Mouse (Mus musculus) adrenal gland, postnatal 4 days (tissue): ENCODE results near the gene Ucn2. TPM values are rescaled to one million over a fixed set of nuclear protein-coding genes. Genes with fewer than 3 reads are reported as not detected.

Experiments
- DNase-seq, 2 experiments: peaks; one replicate each; pipeline ENCODE4 v3.0.0; 2021 to 2022; ENCODE audit warnings: low spot score in 2 of 2, mixed read lengths in 2 of 2
- long read RNA-seq, 2 experiments: library from polyadenylated mRNA; stranded (forward); transcript quantifications; one replicate each; pipeline ENCODE4 v2.0.0; 2021
- total RNA-seq, 2 experiments: library from RNA; stranded (reverse); gene quantifications; 2 replicates each; pipeline ENCODE4 v1.2.3; 2021

The Ucn2 gene
- total RNA-seq: 1 to 10 TPM in 1 of 2 experiments, under 1 TPM in 1; 0.78 to 1.6 TPM
- long read RNA-seq, experiment 1, partial matches to known transcripts: 0 of 1 reads
- long read RNA-seq, experiment 1, other reads (novel, unspliced or antisense): 0 of 1 reads
- long read RNA-seq, experiment 2: 0 reads

DNA sequence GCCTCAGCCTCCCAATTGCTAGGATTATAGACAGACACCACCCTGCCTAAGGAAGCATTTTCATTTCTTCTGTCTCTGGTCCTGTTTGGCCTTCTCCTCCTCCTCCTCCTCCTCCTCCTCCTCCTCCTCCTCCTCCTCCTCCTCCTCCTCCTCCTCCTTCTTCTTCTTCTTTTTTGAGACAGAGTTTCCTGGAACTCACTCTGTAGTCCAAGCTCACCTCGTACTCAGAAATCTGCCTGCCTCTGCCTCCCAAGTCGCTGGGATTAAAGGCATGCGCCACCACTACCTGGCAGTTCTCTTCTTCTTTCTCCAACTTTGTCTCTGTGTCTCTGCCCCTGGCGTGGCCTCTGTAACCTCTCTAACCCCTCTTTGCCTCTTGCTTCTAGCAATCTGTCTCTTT lies at the start of gene Ucn2:
Gene Ucn2, plus strand, starts transcription at position 301 of the 400 bp plus-strand sequence.
- no peak for DNase-seq

DNA sequence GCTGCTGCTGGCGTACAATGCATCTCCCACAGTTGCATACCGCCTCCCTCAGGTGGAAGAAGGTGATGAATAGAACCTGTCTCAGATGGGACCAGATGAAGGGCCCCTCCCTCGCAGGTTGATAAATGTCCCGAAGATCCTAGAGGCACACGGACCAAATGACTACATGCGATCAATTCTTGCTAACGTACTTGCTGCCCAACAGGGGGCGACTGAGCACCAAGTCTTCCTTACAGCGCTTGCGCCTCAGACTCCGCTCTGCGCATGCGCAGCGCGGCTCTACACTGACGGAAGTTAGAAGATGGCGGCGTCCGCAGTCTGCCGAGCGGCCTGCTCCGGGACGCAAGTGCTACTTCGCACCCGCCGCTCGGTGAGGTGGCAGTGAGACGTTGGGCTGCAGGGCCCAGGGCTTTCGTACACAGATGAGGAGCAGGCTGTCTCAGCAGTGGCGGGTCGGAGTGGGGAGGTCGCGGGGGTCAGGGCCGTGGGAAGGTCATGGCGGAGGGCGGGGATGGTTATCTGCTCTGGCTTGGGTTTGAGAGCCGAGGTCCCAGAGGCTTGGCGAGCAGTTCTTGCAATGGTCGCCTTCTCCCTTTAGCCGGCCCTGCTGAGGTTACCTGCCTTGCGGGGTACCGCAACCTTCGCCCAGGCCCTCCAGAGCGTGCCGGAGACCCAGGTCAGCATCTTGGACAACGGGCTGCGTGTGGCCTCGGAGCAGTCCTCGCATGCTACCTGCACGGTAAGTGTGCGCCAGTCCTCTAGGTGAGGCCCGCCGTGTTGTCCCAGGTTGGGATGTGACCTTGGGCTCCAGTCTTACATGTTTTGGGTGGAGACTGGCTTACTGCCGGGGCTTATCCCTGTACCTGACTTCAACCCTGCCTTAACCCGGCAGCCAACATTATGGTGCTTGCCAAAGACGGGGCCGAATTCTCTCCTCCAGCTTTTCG lies 49.1 kb upstream of the Ucn2 start, which contains the start of gene Uqcrc1:
Gene Uqcrc1, plus strand, starts transcription at position 216 of the 947 bp plus-strand sequence.
- DNase-seq: peak; percentile 82 to 87

DNA sequence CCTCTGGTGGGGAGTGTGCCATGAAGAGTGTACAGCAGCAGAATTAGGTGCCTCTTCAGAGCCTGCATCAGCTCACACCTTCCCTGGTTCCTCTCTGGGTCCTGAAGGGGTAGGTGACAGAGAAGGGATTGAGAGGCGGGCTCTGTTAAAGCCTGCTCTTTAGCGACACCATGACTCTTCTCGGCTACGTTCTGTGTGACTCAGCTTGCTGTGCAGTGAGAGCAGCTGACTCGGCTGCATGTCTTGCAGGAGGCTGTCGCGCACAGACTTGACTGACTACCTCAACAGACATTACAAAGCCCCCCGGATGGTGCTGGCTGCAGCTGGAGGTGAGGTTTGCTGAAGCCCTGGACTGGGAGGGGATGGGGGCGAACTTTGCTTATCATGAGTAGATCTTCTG lies 40.7 kb upstream of the Ucn2 start:
- DNase-seq: no peak

DNA sequence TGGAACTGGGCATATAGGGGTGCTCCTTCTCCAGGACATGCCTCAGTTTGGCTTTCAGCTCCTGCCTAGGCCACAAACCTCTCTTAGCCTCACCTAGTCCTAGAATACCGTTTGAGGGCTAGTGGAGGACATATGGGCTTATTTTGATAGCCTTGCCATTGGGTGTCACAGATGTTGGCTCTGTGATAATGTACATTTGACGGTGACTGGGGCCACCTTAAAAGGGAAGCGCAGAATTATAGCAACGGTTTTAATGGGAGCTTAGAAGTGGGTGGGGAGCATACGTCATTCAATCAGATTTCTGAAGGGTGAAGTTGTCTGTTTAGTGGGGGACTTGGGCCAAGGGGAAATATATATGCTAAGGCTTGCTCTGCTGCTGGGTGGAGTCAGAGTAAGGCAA lies 40.2 kb upstream of the Ucn2 start:
- no peak for DNase-seq

DNA sequence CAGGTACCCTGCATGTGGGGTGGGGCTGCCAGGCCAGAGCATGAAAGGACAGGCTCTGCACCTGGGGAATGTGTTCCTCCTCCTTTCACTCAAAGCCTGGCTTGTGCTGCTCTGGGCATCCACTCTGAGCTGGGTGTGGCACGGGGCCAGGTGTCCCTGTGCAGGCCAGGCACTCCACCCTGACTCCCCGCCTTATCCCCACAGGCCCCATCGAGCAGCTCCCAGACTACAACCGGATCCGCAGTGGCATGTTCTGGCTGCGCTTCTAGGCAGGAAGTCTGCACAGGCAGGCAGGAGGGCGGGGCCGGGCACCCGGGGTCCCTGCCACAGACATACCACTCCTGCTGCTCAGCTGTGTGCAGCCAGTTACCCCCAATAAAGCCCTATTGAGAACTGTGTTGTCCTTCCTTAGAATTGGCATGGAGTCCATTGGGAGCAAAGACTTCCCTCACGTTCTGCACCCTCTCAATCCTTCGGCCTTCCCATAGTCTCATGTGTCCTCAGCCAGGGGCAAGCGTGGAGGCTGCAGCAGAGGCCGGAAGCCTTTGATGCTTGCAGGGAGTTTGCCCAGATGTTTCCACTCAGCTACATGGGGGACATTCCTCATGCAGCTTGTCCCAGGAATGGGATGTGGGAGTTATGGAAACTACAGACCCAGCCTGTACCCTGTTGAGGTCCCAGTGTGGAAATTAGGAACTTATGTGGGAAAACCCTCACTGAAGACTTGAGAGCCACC lies 36.4 kb upstream of the Ucn2 start:
- no peak for DNase-seq

DNA sequence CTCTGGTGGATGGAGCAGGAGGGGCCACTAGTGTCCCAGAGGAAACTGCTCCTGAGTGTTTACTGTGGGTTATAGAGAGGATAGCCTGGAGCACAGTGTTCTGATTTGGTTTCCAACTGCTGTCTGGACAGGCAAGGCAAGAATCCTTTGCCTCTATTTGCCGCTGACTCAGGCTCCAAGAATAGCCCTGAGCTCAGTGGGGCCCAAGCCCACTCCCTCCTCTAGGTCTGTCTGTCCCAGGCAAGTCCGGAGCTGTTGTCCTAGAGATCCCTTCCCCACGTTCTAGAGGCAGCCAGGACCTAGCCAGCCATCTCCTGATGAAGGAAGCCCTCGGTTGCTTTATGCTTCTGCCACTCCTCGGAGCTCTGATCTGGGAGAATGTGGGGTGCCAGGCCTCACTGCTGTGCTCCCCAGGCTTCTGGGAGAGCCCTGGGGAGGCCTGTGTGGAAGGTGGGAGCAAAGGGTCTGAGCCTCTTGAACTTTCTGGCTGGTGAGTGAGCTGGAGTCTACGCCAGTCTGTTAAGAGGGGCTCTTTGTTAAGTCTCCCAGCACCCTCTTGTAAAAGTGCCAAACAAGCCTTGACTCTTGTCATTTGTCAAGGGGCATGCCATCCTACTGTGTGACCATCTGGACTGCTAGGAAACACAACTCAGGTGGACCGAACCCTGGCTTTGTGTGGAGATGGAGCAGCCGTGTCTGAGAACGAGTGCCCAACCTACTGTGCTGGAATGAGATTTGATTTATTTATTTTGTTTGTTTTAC lies 35.7 kb upstream of the Ucn2 start:
- no peak for DNase-seq

DNA sequence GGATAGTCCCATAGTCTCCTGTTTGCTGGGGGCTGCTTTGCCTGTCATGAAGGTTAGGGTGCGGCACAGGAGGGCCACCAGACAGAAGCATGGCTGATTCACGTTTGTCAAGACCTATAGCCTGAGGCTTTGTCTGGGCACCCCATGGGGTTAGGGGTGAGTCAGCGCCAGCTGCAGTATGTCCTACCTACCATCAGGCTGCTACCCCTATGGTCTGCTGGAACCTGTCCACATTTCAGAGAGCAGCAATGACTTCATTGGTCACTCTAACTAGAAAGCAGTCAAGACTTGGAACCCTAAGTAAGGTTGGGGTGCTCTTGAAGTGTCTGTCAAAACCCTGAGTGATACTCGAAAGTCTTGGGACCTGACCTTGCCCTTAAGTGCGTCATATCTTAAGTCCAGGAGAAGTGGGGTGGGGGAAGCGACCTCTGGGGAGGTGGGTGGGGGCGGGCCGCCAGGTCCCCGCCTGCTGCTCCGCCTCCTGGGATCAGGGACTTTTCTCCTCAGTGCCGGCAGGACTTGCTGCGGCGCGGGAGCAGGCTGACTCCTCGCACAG lies 32.7 kb upstream of the Ucn2 start, which contains the start of gene Col7a1:
Gene Col7a1, plus strand, starts transcription at position 506 of the 556 bp plus-strand sequence.
- DNase-seq: no peak

DNA sequence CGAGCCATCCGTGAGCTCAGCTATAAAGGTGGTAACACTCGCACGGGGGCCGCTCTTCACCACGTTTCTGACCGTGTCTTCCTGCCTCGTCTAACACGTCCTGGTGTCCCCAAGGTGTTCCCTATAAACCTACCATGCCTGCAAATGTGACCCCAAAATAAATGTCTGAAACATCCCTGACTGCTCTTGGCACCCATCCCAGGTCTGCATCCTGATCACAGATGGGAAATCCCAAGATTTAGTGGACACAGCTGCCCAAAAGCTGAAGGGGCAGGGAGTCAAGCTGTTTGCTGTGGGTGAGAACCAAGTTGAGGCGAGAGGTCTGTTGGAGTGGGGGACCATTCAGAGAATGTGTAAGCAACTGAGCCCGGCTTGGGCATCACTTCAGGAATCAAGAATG lies 30.6 kb upstream of the Ucn2 start:
- no peak for DNase-seq

DNA sequence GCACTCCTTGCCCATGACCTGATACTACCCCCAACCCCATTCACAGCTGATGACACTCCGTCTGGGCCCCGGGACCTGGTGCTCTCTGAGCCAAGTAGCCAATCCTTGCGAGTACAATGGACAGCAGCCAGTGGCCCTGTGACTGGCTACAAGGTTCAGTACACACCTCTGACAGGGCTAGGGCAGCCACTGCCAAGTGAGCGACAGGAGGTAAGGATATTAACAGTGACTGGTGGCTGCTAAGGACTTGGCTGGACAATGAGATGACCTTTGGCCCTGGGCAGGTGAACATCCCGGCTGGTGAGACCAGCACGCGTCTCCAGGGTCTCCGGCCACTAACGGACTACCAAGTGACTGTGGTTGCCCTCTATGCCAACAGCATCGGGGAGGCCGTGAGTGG lies 30.0 kb upstream of the Ucn2 start:
- DNase-seq: no peak

DNA sequence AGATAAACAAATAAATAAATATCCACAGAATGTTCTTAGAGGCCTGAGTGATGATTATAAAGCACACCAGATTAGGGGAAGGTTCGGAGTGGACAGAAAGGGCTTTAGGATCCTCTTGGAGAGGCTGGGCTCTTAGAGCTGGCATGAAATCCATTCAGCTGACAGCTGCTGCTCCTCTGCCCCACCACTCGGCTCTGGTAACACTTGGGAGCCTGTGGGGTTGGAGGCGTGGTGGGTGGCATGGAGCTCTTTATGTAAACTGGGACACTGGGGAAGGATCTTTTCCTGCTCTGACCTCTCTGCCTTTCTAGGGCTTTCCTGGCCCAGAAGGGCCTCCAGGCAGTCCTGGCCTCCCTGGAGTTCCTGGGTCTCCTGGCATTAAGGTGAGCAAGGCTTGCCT lies 22.2 kb upstream of the Ucn2 start:
- DNase-seq: no peak

DNA sequence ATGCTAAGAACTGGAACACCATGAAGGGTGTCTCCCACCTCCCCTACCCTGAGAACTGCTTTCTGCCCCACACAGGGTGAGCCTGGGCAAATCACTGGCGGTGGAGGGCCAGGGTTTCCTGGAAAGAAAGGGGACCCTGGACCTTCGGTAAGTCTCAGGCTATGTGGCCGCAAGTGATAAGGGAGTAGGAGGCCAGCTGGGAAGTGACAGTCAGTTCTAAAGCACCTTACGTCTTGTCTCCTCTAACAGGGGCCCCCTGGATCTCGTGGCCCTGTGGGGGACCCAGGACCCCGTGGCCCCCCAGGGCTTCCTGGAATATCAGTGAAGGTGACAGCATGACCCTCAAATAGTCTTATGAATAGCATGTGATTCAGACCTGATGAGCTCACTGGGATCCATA lies 21.5 kb upstream of the Ucn2 start:
- DNase-seq: no peak

DNA sequence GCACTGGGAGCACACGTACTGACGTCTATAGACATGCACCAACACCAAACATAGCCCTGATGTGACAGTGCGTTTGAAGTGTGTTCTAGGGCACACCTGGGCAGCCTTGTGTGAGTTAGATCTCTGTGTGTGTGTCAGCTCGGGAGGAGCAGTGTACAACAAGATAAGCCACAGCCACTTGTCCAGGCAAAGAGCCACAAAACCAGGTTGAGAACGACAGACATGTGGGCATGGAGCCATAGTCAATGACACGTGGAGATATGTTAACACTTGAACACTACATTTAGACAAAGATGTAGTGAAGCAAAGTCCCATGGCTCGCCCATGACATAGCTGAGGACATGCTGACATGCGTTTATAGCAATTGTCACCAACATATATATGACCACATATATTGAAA lies 15.2 kb upstream of the Ucn2 start:
- DNase-seq: no peak

DNA sequence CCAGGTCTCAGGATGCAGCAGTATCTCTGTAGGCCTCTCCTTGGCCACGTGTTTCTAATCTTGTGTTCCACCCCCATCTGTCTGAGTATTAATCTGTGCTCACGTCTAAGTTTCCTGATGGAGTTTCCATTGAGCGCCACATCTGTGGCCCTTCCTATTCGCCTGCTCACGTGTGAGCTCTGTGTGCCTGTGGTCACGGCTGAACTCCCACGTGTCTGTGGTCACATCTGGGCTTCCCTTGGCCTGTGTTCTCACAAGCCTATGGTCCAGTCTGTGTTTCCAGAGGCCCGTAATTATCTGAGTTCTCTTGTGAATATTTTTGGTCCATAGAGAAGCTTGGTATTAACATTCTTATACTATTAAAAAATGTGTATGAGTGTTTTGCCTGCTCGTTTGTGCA lies 9.3 kb upstream of the Ucn2 start:
- DNase-seq: no peak

DNA sequence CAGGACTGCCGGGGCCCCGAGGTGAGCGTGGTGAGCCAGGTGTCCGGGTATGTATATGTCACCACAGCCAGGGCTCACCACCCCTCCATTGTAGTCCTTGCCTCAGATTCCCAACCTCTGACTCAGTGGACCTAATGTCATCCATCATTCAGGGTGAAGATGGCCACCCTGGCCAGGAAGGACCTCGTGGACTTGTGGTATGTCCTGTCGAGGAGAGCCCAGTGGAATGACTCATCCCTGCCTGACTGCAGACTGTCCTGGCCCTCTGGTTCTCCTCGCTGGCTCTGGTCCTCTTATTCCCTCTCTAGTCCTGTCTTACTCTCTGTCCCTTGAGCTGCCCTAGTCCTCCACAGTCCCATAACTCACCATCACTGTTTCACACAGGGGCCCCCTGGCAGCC lies 7.8 kb upstream of the Ucn2 start:
- DNase-seq: no peak

DNA sequence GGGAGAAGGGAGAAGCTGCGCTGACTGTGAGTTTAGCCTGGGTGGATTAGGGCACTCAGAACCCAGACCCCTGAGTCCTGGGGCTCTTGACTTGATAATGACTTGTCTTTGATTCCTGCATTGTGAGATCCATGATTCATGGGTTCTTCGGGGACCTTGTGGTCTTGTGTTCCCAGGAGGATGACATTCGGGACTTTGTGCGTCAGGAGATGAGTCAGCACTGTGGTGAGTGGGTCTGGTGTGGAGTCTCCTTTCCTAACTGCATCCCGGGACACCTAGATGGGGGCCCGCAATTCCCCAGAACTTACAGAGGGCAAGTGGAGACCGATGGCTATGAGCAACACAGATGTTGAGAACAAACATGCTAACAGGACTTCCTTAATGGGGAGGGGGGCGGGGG lies 3.3 kb upstream of the Ucn2 start:
- DNase-seq: no peak

DNA sequence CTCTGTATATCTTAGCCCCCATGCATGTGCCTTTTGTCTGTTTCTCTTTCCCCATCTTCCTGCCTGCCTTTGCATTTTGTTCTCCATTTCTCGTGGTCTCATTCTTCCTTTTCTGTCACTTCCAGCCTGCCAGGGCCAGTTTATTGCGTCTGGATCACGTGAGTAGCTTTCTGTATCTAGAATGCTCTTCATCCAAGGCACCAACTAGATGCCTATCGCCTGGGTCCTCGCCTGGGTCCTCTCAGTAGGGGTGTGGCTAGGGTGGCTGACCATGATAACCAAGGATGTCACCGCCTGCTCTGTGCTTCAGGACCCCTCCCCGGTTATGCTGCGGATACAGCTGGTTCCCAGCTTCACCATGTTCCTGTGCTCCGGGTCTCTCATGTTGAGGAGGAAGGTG lies 2.6 kb upstream of the Ucn2 start:
- DNase-seq: no peak

DNA sequence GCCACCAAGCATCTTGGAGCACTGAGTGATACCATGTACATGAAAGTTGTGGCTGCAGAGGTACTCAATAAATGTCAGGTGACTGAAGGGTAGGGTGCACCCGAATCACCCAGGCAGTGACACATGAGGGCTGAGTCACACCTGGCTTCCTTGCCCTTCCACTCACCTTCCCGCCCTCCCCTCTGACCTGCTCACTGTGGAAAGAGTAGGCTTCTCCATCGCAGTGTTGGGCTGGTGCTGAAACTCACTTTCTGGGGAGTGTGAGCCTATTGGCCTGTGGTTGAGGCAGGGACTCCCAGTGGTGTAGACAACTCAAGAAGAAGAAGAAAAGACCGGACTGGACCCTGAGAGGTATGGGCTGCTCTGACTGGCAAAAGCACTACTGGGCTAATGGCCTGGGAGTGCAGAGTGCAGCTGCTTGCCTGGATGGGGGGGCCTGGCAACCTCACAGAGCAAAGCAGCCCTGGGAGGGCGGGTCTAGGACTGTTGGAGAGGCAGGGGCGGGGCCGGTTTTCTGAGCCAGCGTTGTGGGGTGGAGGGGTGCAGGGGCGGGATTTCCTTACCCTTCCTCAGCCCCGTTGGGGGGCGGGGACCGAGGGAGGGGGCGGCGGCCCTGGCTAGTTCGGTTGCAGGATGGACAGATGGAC lies 2.0 kb downstream of the Ucn2 start:
- no peak for DNase-seq

DNA sequence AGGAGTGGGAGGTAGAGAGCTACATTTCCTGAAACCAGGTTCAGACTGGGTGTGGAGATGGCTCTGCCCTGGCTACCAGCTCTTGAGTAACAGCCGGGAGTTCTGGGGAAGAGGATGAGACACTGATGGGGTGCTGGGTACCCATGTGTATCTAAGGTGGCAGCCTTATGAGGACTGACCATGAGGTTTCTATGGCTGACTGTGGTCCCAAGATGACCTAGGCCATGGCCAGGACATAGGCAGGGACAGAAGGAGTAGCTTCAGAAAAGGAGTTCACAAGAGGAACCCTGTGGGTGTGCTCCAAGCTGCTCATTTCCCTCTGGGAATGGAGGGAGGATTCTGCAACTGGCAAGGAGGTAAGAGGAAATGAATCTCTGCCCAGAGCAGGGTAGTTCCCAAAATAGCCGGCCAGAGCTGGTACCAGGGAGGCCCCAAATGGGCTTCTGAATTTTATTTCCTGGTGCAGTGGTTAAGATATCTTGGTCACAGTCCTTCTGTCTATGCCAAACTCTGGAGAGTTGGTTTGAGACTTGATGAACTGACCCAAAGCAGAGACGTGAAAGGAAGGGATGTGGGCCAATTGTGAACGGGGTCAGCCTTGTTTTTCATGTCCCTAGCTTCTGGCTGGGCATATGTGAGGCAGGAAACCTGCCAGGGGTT lies 4.1 kb downstream of the Ucn2 start:
- DNase-seq: no peak

DNA sequence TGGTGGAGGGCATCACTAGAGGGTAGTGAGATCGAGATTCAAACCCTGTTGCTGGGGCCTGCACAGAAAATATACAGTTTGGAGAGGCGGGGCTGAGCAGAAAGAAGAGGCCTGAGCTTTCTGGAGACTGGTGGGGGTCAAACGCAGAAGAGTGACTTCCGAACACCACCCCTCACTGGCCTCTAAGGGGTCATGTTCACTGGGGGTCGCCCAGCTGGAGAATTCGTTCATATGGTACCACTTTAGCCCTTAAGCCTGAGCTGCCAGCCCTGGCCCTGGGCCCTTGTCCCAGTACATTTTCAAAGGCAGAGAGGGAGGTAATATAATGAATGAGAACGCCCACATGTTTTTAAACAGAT lies 4.6 kb downstream of the Ucn2 start:
- no peak for DNase-seq
